Mouse (Mus musculus) C2C12 (cell line): ENCODE results near the gene Arhgap23. TPM values are rescaled to one million over a fixed set of nuclear protein-coding genes. Genes with fewer than 3 reads are reported as not detected.

Source experiments
- H3K27me3 ChIP-seq: one replicate; pipeline ENCODE4 v1.6.1; 2011; ENCODE audit not compliant: control insufficient read depth, insufficient read depth, insufficient read length
- H3K36me3 ChIP-seq: one replicate; pipeline ENCODE4 v1.6.1; 2011; ENCODE audit not compliant: control insufficient read depth, insufficient read depth
- H3K4me3 ChIP-seq: one replicate; pipeline ENCODE4 v1.5.1; 2011; ENCODE audit warnings: mild to moderate bottlenecking, control low read depth; ENCODE audit not compliant: poor library complexity, insufficient read depth, severe bottlenecking
- H3K79me2 ChIP-seq: one replicate; pipeline ENCODE4 v1.6.1; 2011; ENCODE audit not compliant: control insufficient read depth, insufficient read depth
- H3K79me3 ChIP-seq: one replicate; pipeline ENCODE4 v1.6.1; 2011; ENCODE audit warnings: low read depth, control low read depth
- H3ac ChIP-seq: one replicate; pipeline ENCODE3; 2011; ENCODE audit warnings: low read depth; ENCODE audit not compliant: control insufficient read depth, insufficient read length
- CEBPB ChIP-seq: IDR thresholded peaks from one replicate; pipeline ENCODE4 v1.6.1; 2011; ENCODE audit warnings: low read depth, mild to moderate bottlenecking, control low read depth, moderate library complexity
- CTCF ChIP-seq: IDR thresholded peaks from one replicate; pipeline ENCODE4 v1.5.1; 2011; ENCODE audit not compliant: control insufficient read depth, insufficient read depth, insufficient read length
- FOSL1 ChIP-seq: IDR thresholded peaks from one replicate; pipeline ENCODE4 v1.8.0; 2011; ENCODE audit warnings: mild to moderate bottlenecking, low read length; ENCODE audit not compliant: poor library complexity, insufficient read depth, severe bottlenecking
- MAX ChIP-seq: IDR thresholded peaks from one replicate; pipeline ENCODE4 v1.6.1; 2011; ENCODE audit warnings: mild to moderate bottlenecking, control low read depth
- MYOD1 ChIP-seq: IDR thresholded peaks from one replicate; pipeline ENCODE4 v1.6.1; 2011; ENCODE audit warnings: low read depth; ENCODE audit not compliant: control insufficient read depth, insufficient read length
- MYOG ChIP-seq: IDR thresholded peaks from one replicate; pipeline ENCODE4 v1.6.1; 2011; ENCODE audit not compliant: control insufficient read depth, insufficient read length; ENCODE audit errors: extremely low read depth
- USF1 ChIP-seq: IDR thresholded peaks from one replicate; pipeline ENCODE4 v1.6.1; 2011; ENCODE audit warnings: low read depth, mild to moderate bottlenecking, control low read depth, moderate library complexity
- polyA plus RNA-seq: library from polyadenylated mRNA; unstranded; fragments of >200 nt; fragmentation: generic; extraction: Trizol; gene quantifications from one replicate; pipeline ENCODE4 v1.2.1, GENCODE M21; 2012; ENCODE audit warnings: missing spikeins

The Arhgap23 gene
- polyA plus RNA-seq, 1 experiment: 23.9 TPM

DNA sequence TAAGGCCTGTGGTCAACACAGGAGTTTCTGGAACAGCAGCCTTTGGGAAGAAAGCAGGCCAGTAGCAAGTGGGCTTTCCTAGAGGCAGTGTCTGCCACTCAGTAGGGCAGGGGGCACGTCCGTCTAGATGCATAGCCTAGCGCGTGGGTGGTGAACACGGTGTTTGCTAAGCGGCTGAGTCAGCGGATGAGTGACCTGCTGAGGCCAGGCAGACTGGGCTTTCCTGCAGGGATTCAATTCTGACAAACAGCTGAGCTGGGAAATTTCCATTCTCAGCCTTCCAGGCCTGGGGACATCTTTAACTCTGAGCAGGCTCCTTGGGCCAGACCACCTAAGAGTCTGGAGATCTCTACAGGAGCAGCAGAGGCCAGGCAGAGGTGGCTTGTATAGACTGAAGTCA lies 62.1 kb downstream of the Arhgap23 start:
- Histone ChIP-seq H3ac (no peak overlapping the region), H3K4me3 (no peak overlapping the region), H3K27me3 (no peaks in the 10 kb centered on the region), H3K36me3 (peaks cover 92% of the 10 kb centered on the region), H3K79me2 (peaks cover 12% of the 10 kb centered on the region), H3K79me3 (peaks cover 13% of the 10 kb centered on the region)
- TF ChIP-seq CEBPB: no peak
- no peak for TF ChIP-seq CTCF
- TF ChIP-seq MAX: no peak
- no peak for TF ChIP-seq USF1
- TF ChIP-seq MYOG: no peak
- no peak for TF ChIP-seq FOSL1

- Histone ChIP-seq H3K79me2 (peaks cover 12% of the 10 kb centered on the region), H3K27me3 (no peaks in the 10 kb centered on the region), H3K4me3 (no peak overlapping the region), H3K36me3 (peaks cover 92% of the 10 kb centered on the region), H3ac (no peak overlapping the region), H3K79me3 (peaks cover 13% of the 10 kb centered on the region)
- no peak for TF ChIP-seq CEBPB
- TF ChIP-seq MYOD1: no peak
- TF ChIP-seq MYOG: no peak
- no peak for TF ChIP-seq CTCF
- no peak for TF ChIP-seq FOSL1
- TF ChIP-seq MAX: no peak
- TF ChIP-seq USF1: no peak
These were observed 63.0 kb downstream of the Arhgap23 start for GRCm38 (mm10) chr11:97478345-97478744.

DNA sequence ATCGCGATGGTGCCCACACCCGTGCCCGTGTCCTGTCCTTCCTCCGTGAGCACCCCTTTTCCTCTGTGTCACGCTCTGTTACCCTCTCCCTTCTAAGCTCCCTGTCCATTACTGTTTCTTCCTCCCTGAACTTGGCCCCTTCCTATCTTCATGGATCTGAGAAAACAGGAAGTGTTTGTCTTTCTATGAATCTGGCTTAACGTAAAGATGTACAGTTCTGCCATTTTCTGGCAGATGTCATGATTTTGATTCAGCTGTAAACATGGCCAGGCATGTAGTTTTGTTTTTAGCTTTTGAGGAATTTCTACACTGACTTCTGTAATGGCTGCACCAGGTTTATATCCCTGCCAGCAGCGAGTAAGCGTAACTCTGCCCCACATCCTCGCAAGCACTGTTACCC lies 63.8 kb downstream of the Arhgap23 start:
- TF ChIP-seq USF1 (no peak), MYOD1 (no peak), CEBPB (no peak), MAX (no peak), CTCF (no peak), FOSL1 (no peak), MYOG (no peak)
- Histone ChIP-seq H3K4me3 (no peak overlapping the region), H3K27me3 (no peaks in the 10 kb centered on the region), H3ac (no peak overlapping the region), H3K79me3 (peaks cover 13% of the 10 kb centered on the region), H3K79me2 (peaks cover 12% of the 10 kb centered on the region), H3K36me3 (peaks cover 92% of the 10 kb centered on the region)

- no peak overlapping the region for H3K4me3 ChIP-seq
- H3K36me3 ChIP-seq: peaks cover 92% of the 10 kb centered on the region
- peaks cover 12% of the 10 kb centered on the region for H3K79me2 ChIP-seq
- TF ChIP-seq MAX (no peak), MYOG (no peak), CTCF (no peak), USF1 (no peak)
- no peak overlapping the region for H3ac ChIP-seq
- no peaks in the 10 kb centered on the region for H3K27me3 ChIP-seq
- peaks cover 13% of the 10 kb centered on the region for H3K79me3 ChIP-seq
These were observed 64.5 kb downstream of the Arhgap23 start for GRCm38 (mm10) chr11:97479824-97480223.

DNA sequence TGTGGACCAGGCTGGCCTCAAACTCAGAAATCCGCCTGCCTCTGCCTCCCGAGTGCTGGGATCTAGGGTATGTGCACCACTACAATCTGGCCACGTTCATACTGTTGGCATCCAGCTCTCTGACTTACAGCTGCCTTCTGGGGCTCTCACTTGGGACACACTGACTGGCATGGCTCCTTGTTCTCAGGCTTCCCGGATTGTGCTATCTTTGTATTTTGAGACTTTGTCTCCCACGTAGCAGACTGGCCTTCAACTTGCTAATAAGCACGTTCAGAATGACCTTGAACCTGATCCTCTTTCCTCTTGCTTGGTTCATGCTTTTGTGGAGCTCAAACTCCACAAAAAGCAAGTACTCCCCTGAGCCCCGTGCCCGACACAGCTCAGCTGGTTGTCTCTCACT lies 70.3 kb downstream of the Arhgap23 start:
- H3K4me3 ChIP-seq: no peak overlapping the region
- H3K27me3 ChIP-seq: no peaks in the 10 kb centered on the region
- no peak for TF ChIP-seq FOSL1
- no peak for TF ChIP-seq MAX
- no peak for TF ChIP-seq USF1
- no peak for TF ChIP-seq CTCF
- no peak for TF ChIP-seq MYOG
- no peak for TF ChIP-seq MYOD1
- H3K36me3 ChIP-seq: peaks cover 87% of the 10 kb centered on the region
- peaks cover 1% of the 10 kb centered on the region for H3K79me3 ChIP-seq
- no peaks in the 10 kb centered on the region for H3K79me2 ChIP-seq
- H3ac ChIP-seq: no peak overlapping the region

DNA sequence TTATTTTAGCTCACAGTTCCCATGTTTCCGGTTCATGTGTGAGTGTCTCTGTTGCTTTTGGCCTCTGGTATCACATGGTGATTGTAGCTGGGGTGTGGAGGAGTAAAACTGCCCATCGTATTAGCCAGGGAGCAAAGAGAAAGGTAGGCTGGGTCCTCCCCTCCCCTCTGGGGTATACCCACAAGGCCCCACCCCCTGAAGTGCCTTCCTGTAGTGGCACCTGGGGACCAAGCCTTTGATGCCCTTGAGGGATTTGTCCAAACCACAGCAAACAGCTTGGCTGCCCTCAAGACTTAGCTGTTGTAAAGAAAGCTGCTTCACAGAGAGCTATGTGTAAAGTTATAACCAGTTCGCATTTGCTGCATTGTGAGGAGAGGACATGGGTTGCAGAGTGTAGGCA lies 72.3 kb downstream of the Arhgap23 start:
- Histone ChIP-seq H3K79me3 (no peaks in the 10 kb centered on the region), H3K27me3 (no peaks in the 10 kb centered on the region), H3ac (no peak overlapping the region), H3K79me2 (no peaks in the 10 kb centered on the region), H3K4me3 (no peak overlapping the region), H3K36me3 (peaks cover 84% of the 10 kb centered on the region)
- TF ChIP-seq CEBPB (no peak), USF1 (no peak), MYOG (no peak), CTCF (no peak), FOSL1 (no peak), MYOD1 (no peak)
